Mouse (Mus musculus) midbrain, embryonic 13.5 days (tissue): ENCODE data around the gene Rab11a. TPM values are rescaled to one million over a fixed set of nuclear protein-coding genes. Genes with fewer than 3 reads are reported as not detected.
"Not testable (repeated sequence)": the region's sequence is repeated elsewhere in the genome, so short reads cannot be mapped to it uniquely, and the experiment has no call there.

Experiments used
- ATAC-seq: fragments of 200-750 bp; cut with Nextera tagmentation; 2 replicates; pipeline ENCODE4 v1.8.0; 2017; ENCODE audit warnings: mild to moderate bottlenecking, moderate TSS enrichment, moderate library complexity
- H3K27ac ChIP-seq: fragments of 300-500 bp; sonication (generic); 2 replicates; pipeline ENCODE4 v1.5.1; 2015; ENCODE audit warnings: inconsistent platforms, mild to moderate bottlenecking, moderate library complexity
- H3K27me3 ChIP-seq: fragments of 300-500 bp; sonication (generic); 2 replicates; pipeline ENCODE4 v1.6.1; 2015; ENCODE audit warnings: mild to moderate bottlenecking, inconsistent platforms
- H3K36me3 ChIP-seq: fragments of 300-500 bp; sonication (generic); 2 replicates; pipeline ENCODE4 v1.6.1; 2015; ENCODE audit warnings: mild to moderate bottlenecking, inconsistent platforms
- H3K4me1 ChIP-seq: fragments of 300-500 bp; sonication (generic); replicated peaks from 2 replicates; pipeline ENCODE4 v1.6.1; 2015; ENCODE audit warnings: inconsistent platforms
- H3K4me2 ChIP-seq: fragments of 300-500 bp; sonication (generic); replicated peaks from 2 replicates; pipeline ENCODE4 v1.6.1; 2015; ENCODE audit warnings: moderate library complexity, mild to moderate bottlenecking, inconsistent platforms
- H3K4me3 ChIP-seq: fragments of 300-500 bp; sonication (generic); replicated peaks from 2 replicates; pipeline ENCODE4 v1.5.1; 2015; ENCODE audit warnings: mild to moderate bottlenecking, inconsistent platforms
- H3K9ac ChIP-seq: fragments of 300-500 bp; sonication (generic); replicated peaks from 2 replicates; pipeline ENCODE4 v1.6.1; 2015; ENCODE audit warnings: mild to moderate bottlenecking, inconsistent platforms
- H3K9me3 ChIP-seq: fragments of 300-500 bp; sonication (generic); 2 replicates; pipeline ENCODE4 v1.6.1; 2016; ENCODE audit warnings: mild to moderate bottlenecking, inconsistent platforms
- WGBS: fragments of 180-500 bp; shearing (Covaris S2); methylation state at CpG from one replicate; pipeline ENCODE4 v1.1.7; 2015; 5-methylcytosine and 5-hydroxymethylcytosine counted together
- microRNA-seq: library from miRNA; unstranded; fragments of <30 nt; microRNA quantifications from one replicate; pipeline ENCODE4, GENCODE M21; 2016
- polyA plus RNA-seq: library from polyadenylated mRNA; unstranded; fragments of >200 nt; fragmentation: Nextera tagmentation; extraction: Ambion mirVana; gene quantifications from 2 replicates; pipeline ENCODE4 v1.2.1, GENCODE M21; 2015

Gene Rab11a
- polyA plus RNA-seq, 1 experiment from 2014 or later, result 397 TPM

- Histone ChIP-seq H3K4me1 (peaks cover 30% of the 10 kb centered on the region), H3K9ac (no peak overlapping the region), H3K36me3 (no peaks in the 10 kb centered on the region), H3K4me3 (no peak overlapping the region), H3K4me2 (no peak overlapping the region), H3K27me3 (no peaks in the 10 kb centered on the region), H3K27ac (no peak overlapping the region), H3K9me3 (no peaks in the 10 kb centered on the region)
- no peak for ATAC-seq
- WGBS, result 65% methylated on average over 13 of the region's 13 CpGs
Measured at GRCm38 (mm10) chr9:64687122-64688014, 50.2 kb downstream of the Rab11a start.

GRCm38 (mm10) chr9:64671341-64672319 lies 65.9 kb downstream of the Rab11a start:
- ATAC-seq, H3K27me3 ChIP-seq, H3K9me3 ChIP-seq, H3K9ac ChIP-seq, H3K4me3 ChIP-seq, H3K27ac ChIP-seq, H3K36me3 ChIP-seq, H3K4me2 ChIP-seq: not testable (repeated sequence)
- 34% methylated on average over 8 of the region's 11 CpGs for WGBS
- peaks cover 16% of the 10 kb centered on the region for H3K4me1 ChIP-seq

GRCm38 (mm10) chr9:64668001-64668400 lies 69.6 kb downstream of the Rab11a start:
- WGBS, result 74% methylated on average over 2 of the region's 2 CpGs
- Histone ChIP-seq H3K27ac (no peak overlapping the region), H3K4me2 (no peak overlapping the region), H3K36me3 (no peaks in the 10 kb centered on the region), H3K9me3 (no peaks in the 10 kb centered on the region), H3K4me1 (peaks cover 23% of the 10 kb centered on the region), H3K27me3 (peaks cover 5% of the 10 kb centered on the region; the same call in 1 of the 2 replicates), H3K9ac (no peak overlapping the region), H3K4me3 (no peak overlapping the region)
- ATAC-seq, result no peak

- WGBS, result 27% methylated on average over 5 of the region's 5 CpGs
Measured at GRCm38 (mm10) chr9:64667513-64667912, 70.0 kb downstream of the Rab11a start.

GRCm38 (mm10) chr9:64666549-64666948 lies 71.0 kb downstream of the Rab11a start:
- H3K36me3 ChIP-seq, result no peaks in the 10 kb centered on the region
- WGBS, result 38% methylated on average over 4 of the region's 4 CpGs
- no peak overlapping the region for H3K4me3 ChIP-seq
- H3K27me3 ChIP-seq, result peaks cover 5% of the 10 kb centered on the region; the same call in 1 of the 2 replicates
- H3K4me1 ChIP-seq, result peaks cover 23% of the 10 kb centered on the region
- no peak for ATAC-seq
- H3K9ac ChIP-seq, result no peak overlapping the region
- no peaks in the 10 kb centered on the region for H3K9me3 ChIP-seq
- H3K4me2 ChIP-seq, result no peak overlapping the region
- H3K27ac ChIP-seq, result no peak overlapping the region

More at GRCm38 (mm10) chr9:64667513-64667912, 70.0 kb downstream of the Rab11a start:
- Histone ChIP-seq H3K27ac (no peak overlapping the region), H3K4me3 (no peak overlapping the region), H3K36me3 (no peaks in the 10 kb centered on the region), H3K9me3 (no peaks in the 10 kb centered on the region), H3K4me1 (peaks cover 23% of the 10 kb centered on the region), H3K9ac (no peak overlapping the region), H3K27me3 (peaks cover 5% of the 10 kb centered on the region; the same call in 1 of the 2 replicates), H3K4me2 (no peak overlapping the region)
- no peak for ATAC-seq

Small RNA genes within 50 kb of the gene (microRNA-seq; reads per million reads assigned to microRNA genes)
- not detected for gene Gm47308

Other genes with a start within 250 kb of the Rab11a start
- 9.7 and 10.4 TPM in 2 replicates for gene Dennd4a, start 73.6 kb upstream of the Rab11a start, polyA plus RNA-seq
- 0.03 and 0.04 TPM in 2 replicates for gene Slc24a1, start 213.8 kb upstream of the Rab11a start, polyA plus RNA-seq
- 46.1 and 50.3 TPM in 2 replicates for gene Ints14, start 223.1 kb upstream of the Rab11a start, polyA plus RNA-seq